Mouse (Mus musculus) hindbrain, embryonic 15.5 days (tissue): ENCODE results near the gene Catsper1. TPM values are rescaled to one million over a fixed set of nuclear protein-coding genes. Genes with fewer than 3 reads are reported as not detected.
A peak's percentile ranks its signal among the peaks of the same experiment; 100 is the strongest.

Experiments used
- ATAC-seq: fragments of 200-750 bp; cut with Nextera tagmentation; 2 replicates; pipeline ENCODE4 v1.8.0; 2017; ENCODE audit warnings: low read depth, moderate number of reproducible peaks, moderate TSS enrichment; ENCODE audit not compliant: low FRiP score
- H3K27ac ChIP-seq: fragments of 300-500 bp; sonication (generic); replicated peaks from 2 replicates; pipeline ENCODE4 v1.5.1; 2015; ENCODE audit warnings: mild to moderate bottlenecking, inconsistent platforms
- H3K27me3 ChIP-seq: fragments of 300-500 bp; sonication (generic); 2 replicates; pipeline ENCODE4 v1.6.1; 2015; ENCODE audit warnings: control low read depth, inconsistent platforms
- H3K36me3 ChIP-seq: fragments of 300-500 bp; sonication (generic); 2 replicates; pipeline ENCODE4 v1.6.1; 2015; ENCODE audit warnings: control low read depth, inconsistent platforms
- H3K4me1 ChIP-seq: fragments of 300-500 bp; sonication (generic); replicated peaks from 2 replicates; pipeline ENCODE4 v1.6.1; 2015; ENCODE audit warnings: control low read depth, inconsistent platforms
- H3K4me2 ChIP-seq: fragments of 300-500 bp; sonication (generic); 2 replicates; pipeline ENCODE4 v1.6.1; 2015; ENCODE audit warnings: moderate library complexity, mild to moderate bottlenecking, inconsistent platforms
- H3K4me3 ChIP-seq: fragments of 300-500 bp; sonication (generic); 2 replicates; pipeline ENCODE4 v1.5.1; 2015; ENCODE audit warnings: mild to moderate bottlenecking, inconsistent platforms
- H3K9ac ChIP-seq: fragments of 300-500 bp; sonication (generic); 2 replicates; pipeline ENCODE4 v1.6.1; 2015; ENCODE audit warnings: inconsistent platforms
- H3K9me3 ChIP-seq: fragments of 300-500 bp; sonication (generic); 2 replicates; pipeline ENCODE4 v1.6.1; 2016; ENCODE audit warnings: control low read depth, inconsistent platforms
- WGBS: fragments of 180-500 bp; shearing (Covaris S2); methylation state at CpG from one replicate; pipeline ENCODE4 v1.1.7; 2015; 5-methylcytosine and 5-hydroxymethylcytosine counted together
- polyA plus RNA-seq: library from polyadenylated mRNA; unstranded; fragments of >200 nt; fragmentation: Nextera tagmentation; extraction: Ambion mirVana; gene quantifications from 2 replicates; pipeline ENCODE4 v1.2.1, GENCODE M21; 2015

Gene Catsper1
- polyA plus RNA-seq, result not detected in 2 replicates

GRCm38 (mm10) chr19:5335441-5335840, at the start of gene Catsper1:
Catsper1 (plus strand) TSS chr19:5335741.
- H3K4me3 ChIP-seq, result no peak within 1 kb of the TSS
- no peak within 1 kb of the TSS for H3K9ac ChIP-seq
- no peaks in the 10 kb centered on the region for H3K9me3 ChIP-seq
- no peak within 1 kb of the TSS for H3K4me2 ChIP-seq
- no peaks in the 10 kb centered on the region for H3K4me1 ChIP-seq
- no peak for ATAC-seq
- H3K36me3 ChIP-seq, result no peaks in the 10 kb centered on the region
- 87% methylated on average over 6 of the region's 6 CpGs for WGBS
- no peak within 1 kb of the TSS for H3K27ac ChIP-seq
- no peaks in the 10 kb centered on the region for H3K27me3 ChIP-seq

GRCm38 (mm10) chr19:5294972-5295735, 40.4 kb upstream of the Catsper1 start, which contains the start of gene Sf3b2:
Sf3b2 (minus strand) TSS chr19:5295455.
- Histone ChIP-seq H3K4me2 (peak within 1 kb of the TSS; percentile 63), H3K27me3 (no peaks in the 10 kb centered on the region), H3K36me3 (peaks cover 28% of the 10 kb centered on the region), H3K9me3 (no peaks in the 10 kb centered on the region), H3K4me1 (peaks cover 51% of the 10 kb centered on the region), H3K9ac (peak within 1 kb of the TSS; percentile 78), H3K27ac (peak within 1 kb of the TSS; percentile 95), H3K4me3 (peak within 1 kb of the TSS; percentile 62)
- peak; percentile 95 for ATAC-seq
- whole genome bisulfite sequencing, result under 1% methylated on average over 46 of the region's 46 CpGs

DNA sequence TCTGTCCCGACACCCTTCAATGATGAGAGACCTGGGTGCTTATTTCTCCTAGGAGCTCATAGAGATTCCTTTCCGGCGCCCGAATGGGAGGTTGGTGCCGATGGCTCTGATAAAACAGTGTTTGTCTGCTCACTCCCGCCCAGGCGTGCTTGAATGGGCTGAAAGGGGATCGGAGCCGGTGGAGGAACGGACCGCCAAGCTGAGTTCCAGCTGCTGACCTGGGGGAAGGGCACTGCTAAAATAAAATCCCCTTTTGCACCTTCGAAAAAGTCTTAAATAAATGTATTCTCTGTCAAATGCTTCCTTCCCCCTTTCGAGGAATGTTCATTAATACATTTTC, 39.8 kb upstream of the Catsper1 start:
- H3K36me3 ChIP-seq, result peaks cover 22% of the 10 kb centered on the region
- no peaks in the 10 kb centered on the region for H3K9me3 ChIP-seq
- H3K4me3 ChIP-seq, result peak overlapping the region; percentile 62
- H3K27ac ChIP-seq, result peak overlapping the region; percentile 95
- peaks cover 57% of the 10 kb centered on the region for H3K4me1 ChIP-seq
- 10% methylated on average over 13 of the region's 13 CpGs for WGBS
- peak overlapping the region; percentile 78 for H3K9ac ChIP-seq
- ATAC-seq, result peak; percentile 31; the same call in 1 of the 2 replicates
- no peaks in the 10 kb centered on the region for H3K27me3 ChIP-seq
- peak overlapping the region; percentile 63 for H3K4me2 ChIP-seq

- Histone ChIP-seq H3K9me3 (no peaks in the 10 kb centered on the region), H3K27me3 (no peaks in the 10 kb centered on the region), H3K9ac (no peak overlapping the region), H3K4me1 (peaks cover 61% of the 10 kb centered on the region), H3K4me3 (no peak overlapping the region), H3K27ac (no peak overlapping the region), H3K36me3 (peaks cover 13% of the 10 kb centered on the region), H3K4me2 (no peak overlapping the region)
- no peak for ATAC-seq
- 84% methylated on average over 5 of the region's 5 CpGs for WGBS
These were observed 38.9 kb upstream of the Catsper1 start for GRCm38 (mm10) chr19:5296630-5297029.

- no peaks in the 10 kb centered on the region for H3K9me3 ChIP-seq
- no peaks in the 10 kb centered on the region for H3K27me3 ChIP-seq
- peak within 1 kb of the TSS; percentile 74 for H3K4me3 ChIP-seq
- ATAC-seq, result peak; percentile 71
- WGBS, result 4% methylated on average over 27 of the region's 32 CpGs
- H3K4me1 ChIP-seq, result peaks cover 61% of the 10 kb centered on the region
- peak within 1 kb of the TSS; percentile 73 for H3K9ac ChIP-seq
- H3K36me3 ChIP-seq, result peaks cover 4% of the 10 kb centered on the region
- peak within 1 kb of the TSS; percentile 90 for H3K27ac ChIP-seq
- H3K4me2 ChIP-seq, result peak within 1 kb of the TSS; percentile 65
These were observed 37.4 kb upstream of the Catsper1 start, which contains the start of gene Gal3st3 for GRCm38 (mm10) chr19:5297903-5298800. Gal3st3 (plus strand) TSS chr19:5298331.

DNA sequence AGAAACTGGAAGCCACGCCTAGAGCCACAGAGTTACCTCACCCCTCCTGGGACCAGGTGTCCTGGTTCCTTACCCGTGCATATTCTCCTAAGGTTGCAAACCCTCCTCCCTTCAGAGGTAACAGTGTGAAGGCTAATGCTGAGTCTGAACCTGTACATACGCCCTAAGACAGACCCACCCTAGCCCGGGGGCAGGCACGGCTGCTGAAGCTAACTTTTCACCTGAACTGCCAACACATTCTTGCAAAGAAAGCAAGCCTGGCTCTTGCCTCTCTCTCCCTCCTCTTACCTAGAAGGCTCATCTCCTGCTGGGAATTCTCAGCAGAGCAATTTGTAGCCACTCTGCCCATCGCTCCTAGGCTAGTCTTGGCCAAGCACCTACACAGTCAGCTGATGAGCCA, 35.0 kb upstream of the Catsper1 start:
- no peak overlapping the region for H3K9ac ChIP-seq
- WGBS, result 83% methylated on average over 6 of the region's 6 CpGs
- H3K27me3 ChIP-seq, result no peaks in the 10 kb centered on the region
- H3K4me1 ChIP-seq, result peaks cover 49% of the 10 kb centered on the region
- no peak overlapping the region for H3K4me3 ChIP-seq
- ATAC-seq, result no peak
- H3K27ac ChIP-seq, result no peak overlapping the region
- no peaks in the 10 kb centered on the region for H3K9me3 ChIP-seq
- H3K36me3 ChIP-seq, result peaks cover 19% of the 10 kb centered on the region
- H3K4me2 ChIP-seq, result no peak overlapping the region

DNA sequence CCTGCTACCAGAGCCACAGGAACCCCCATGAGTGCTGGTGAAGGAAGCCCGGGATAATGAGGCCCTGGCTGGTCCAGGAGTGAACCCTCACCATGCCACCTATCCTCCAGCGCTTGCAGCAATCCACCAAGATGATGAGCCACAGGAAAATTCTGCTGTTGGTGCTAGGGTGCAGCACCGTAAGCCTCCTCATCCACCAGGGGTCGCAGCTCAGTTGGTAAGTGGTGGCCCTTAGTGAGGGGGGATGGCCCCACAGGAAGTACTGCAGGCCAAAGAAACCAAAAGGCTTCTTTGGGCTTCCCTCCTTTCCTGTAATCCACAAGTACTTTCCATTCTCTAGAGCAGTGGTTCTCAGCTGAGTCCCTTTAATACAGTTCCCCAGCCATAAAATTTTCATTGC, 33.1 kb upstream of the Catsper1 start:
- H3K4me1 ChIP-seq, result peaks cover 35% of the 10 kb centered on the region
- H3K36me3 ChIP-seq, result peaks cover 37% of the 10 kb centered on the region
- no peaks in the 10 kb centered on the region for H3K27me3 ChIP-seq
- H3K4me2 ChIP-seq, result no peak overlapping the region
- H3K4me3 ChIP-seq, result no peak overlapping the region
- H3K27ac ChIP-seq, result no peak overlapping the region
- WGBS, result 23% methylated on average over 4 of the region's 4 CpGs
- H3K9me3 ChIP-seq, result no peaks in the 10 kb centered on the region
- ATAC-seq, result no peak
- no peak overlapping the region for H3K9ac ChIP-seq

- Histone ChIP-seq H3K36me3 (peaks cover 46% of the 10 kb centered on the region), H3K4me2 (no peak overlapping the region), H3K9me3 (no peaks in the 10 kb centered on the region), H3K4me1 (no peaks in the 10 kb centered on the region), H3K27me3 (no peaks in the 10 kb centered on the region), H3K27ac (no peak overlapping the region), H3K4me3 (no peak overlapping the region), H3K9ac (no peak overlapping the region)
- 86% methylated on average over 6 of the region's 6 CpGs for WGBS
- no peak for ATAC-seq
These were observed 29.3 kb upstream of the Catsper1 start for GRCm38 (mm10) chr19:5306279-5306678.

DNA sequence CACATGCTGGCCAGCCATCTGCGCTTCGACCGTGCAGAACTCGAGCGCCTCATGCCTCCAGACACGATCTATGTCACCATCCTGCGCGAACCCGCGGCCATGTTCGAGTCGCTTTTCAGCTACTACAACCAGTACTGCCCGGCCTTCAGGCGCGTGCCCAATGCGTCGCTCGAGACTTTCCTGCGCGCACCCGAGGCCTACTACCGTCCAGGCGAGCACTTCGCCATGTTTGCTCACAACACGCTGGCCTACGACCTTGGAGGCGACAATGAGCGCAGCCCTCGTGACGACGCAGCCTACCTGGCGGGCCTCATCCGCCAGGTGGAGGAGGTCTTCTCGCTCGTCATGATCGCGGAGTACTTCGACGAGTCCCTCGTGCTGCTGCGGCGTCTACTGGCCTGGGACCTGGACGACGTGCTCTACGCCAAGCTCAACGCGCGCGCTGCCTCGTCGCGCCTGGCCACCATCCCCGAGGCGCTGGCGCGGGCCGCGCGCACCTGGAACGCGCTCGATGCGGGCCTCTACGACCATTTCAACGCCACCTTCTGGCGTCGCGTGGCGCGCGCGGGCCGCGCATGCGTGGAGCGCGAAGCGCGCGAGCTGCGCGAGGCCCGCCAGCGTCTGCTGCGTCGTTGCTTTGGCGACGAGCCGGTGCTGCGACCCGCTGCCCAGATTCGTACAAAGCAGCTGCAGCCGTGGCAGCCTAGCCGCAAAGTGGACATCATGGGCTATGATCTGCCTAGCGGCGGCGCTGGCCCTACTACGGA, 28.4 kb upstream of the Catsper1 start:
- H3K4me1 ChIP-seq, result no peaks in the 10 kb centered on the region
- peak overlapping the region; percentile 44 for H3K4me2 ChIP-seq
- no peak overlapping the region for H3K4me3 ChIP-seq
- H3K9me3 ChIP-seq, result no peaks in the 10 kb centered on the region
- no peaks in the 10 kb centered on the region for H3K27me3 ChIP-seq
- H3K9ac ChIP-seq, result no peak overlapping the region
- no peak overlapping the region for H3K27ac ChIP-seq
- H3K36me3 ChIP-seq, result peaks cover 46% of the 10 kb centered on the region
- no peak for ATAC-seq
- WGBS, result 43% methylated on average over 98 of the region's 98 CpGs

- WGBS, result 80% methylated on average over 7 of the region's 7 CpGs
- no peak for ATAC-seq
These were observed 26.5 kb upstream of the Catsper1 start for GRCm38 (mm10) chr19:5309025-5309424.

GRCm38 (mm10) chr19:5313189-5313588, 22.4 kb upstream of the Catsper1 start:
- Histone ChIP-seq H3K36me3 (peaks cover 2% of the 10 kb centered on the region; the same call in 1 of the 2 replicates), H3K27ac (no peak overlapping the region), H3K27me3 (no peaks in the 10 kb centered on the region), H3K4me3 (no peak overlapping the region), H3K4me2 (no peak overlapping the region), H3K9me3 (no peaks in the 10 kb centered on the region), H3K4me1 (no peaks in the 10 kb centered on the region), H3K9ac (no peak overlapping the region)
- ATAC-seq, result no peak
- 89% methylated on average over 8 of the region's 8 CpGs for WGBS

More at GRCm38 (mm10) chr19:5309025-5309424, 26.5 kb upstream of the Catsper1 start:
- Histone ChIP-seq H3K9ac (no peak overlapping the region), H3K36me3 (peaks cover 33% of the 10 kb centered on the region), H3K27ac (no peak overlapping the region), H3K9me3 (no peaks in the 10 kb centered on the region), H3K4me2 (no peak overlapping the region), H3K4me3 (no peak overlapping the region), H3K4me1 (no peaks in the 10 kb centered on the region), H3K27me3 (no peaks in the 10 kb centered on the region)
